Mouse (Mus musculus): ENCODE measurements around the gene Clk3. TPM values are rescaled to one million over a fixed set of nuclear protein-coding genes. Genes with fewer than 3 reads are reported as not detected.

Clk3 gene
- total and polyA plus RNA-seq, 2 experiments from 2014 or later: 27.5 to 31.9 TPM

- Histone ChIP-seq H3K4me2 (ENCODE audit: low read depth, low read length) (no peak overlapping the region), H3K27ac (ENCODE audit: low read depth) (no peak overlapping the region), H3K27me3 (ENCODE audit: control insufficient read depth, insufficient read depth, low read length) (no peaks in the 10 kb centered on the region), H3K4me3 (ENCODE audit: low read depth, low read length) (no peak overlapping the region), H3K9me3 (replicated peaks; ENCODE audit: control insufficient read depth, low read length) (no peaks in the 10 kb centered on the region), H3K9ac (replicated peaks; ENCODE audit: low read depth, low read length) (no peak overlapping the region), H3K36me3 (replicated peaks; ENCODE audit: control insufficient read depth, insufficient read depth, low read length) (no peaks in the 10 kb centered on the region; the same call in 1 of the 2 replicates), H3K4me1 (ENCODE audit: control insufficient read depth, insufficient read depth) (peaks cover 48% of the 10 kb centered on the region)
- 41% methylated on average over 3 of the region's 3 CpGs for WGBS
- ATAC-seq (ENCODE audit: insufficient read depth, low read depth) (no peak), DNase-seq (ENCODE audit: low spot score) (no peak)
- TF ChIP-seq CTCF (IDR thresholded peaks at IDR 0.05; ENCODE audit: low read depth) (no peak), EP300 (IDR thresholded peaks at IDR 0.05; ENCODE audit: low read depth) (no peak)
These were observed 37.4 kb upstream of the Clk3 start for GRCm38 (mm10) chr9:57803047-57803446.

DNA sequence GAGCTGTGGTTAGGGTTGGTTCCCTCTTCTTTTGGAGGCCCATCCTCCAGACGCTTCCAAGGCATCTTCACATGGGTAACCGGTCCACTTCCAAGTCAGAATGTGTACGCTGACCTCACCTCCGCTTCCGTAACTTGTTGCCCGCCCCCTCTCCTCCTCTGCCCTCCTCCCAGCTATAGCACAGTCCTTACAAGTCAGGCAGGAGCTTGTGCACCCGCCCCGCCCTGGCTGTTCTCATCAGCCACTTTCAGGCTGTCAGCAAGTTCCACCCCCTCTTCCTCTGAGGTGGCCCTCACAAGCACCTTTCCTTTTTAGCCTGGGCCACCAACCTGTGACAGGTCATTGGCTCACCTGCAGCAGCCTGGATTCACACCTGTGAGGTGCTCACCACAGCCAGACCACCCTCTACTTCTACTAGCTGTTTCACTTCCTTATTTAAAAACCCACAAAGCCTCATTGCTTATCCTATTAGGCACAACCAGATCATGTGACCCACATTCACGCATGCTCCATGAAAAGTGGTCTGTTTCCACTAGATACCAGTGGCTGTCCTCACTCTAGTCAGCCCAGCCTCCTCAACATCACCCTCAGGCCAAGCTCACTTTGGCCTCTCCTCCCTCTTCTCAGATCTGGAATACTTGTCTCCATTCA is 34.8 kb upstream of the Clk3 start:
- ATAC-seq (ENCODE audit: insufficient read depth, low read depth): peak; percentile 42; the same call in 1 of the 2 replicates
- H3K4me2 ChIP-seq (ENCODE audit: low read depth, low read length): no peak overlapping the region
- peaks cover 35% of the 10 kb centered on the region for H3K4me1 ChIP-seq (ENCODE audit: control insufficient read depth, insufficient read depth)
- no peak overlapping the region for H3K4me3 ChIP-seq (ENCODE audit: low read depth, low read length)
- WGBS: 47% methylated on average over 9 of the region's 9 CpGs
- no peaks in the 10 kb centered on the region for H3K9me3 ChIP-seq (replicated peaks; ENCODE audit: control insufficient read depth, low read length)
- DNase-seq (ENCODE audit: low spot score): no peak
- no peak overlapping the region for H3K9ac ChIP-seq (replicated peaks; ENCODE audit: low read depth, low read length)
- TF ChIP-seq EP300 (IDR thresholded peaks at IDR 0.05; ENCODE audit: low read depth) (no peak), CTCF (IDR thresholded peaks at IDR 0.05; ENCODE audit: low read depth) (no peak)
- H3K36me3 ChIP-seq (replicated peaks; ENCODE audit: control insufficient read depth, insufficient read depth, low read length): peaks cover 25% of the 10 kb centered on the region
- H3K27ac ChIP-seq (ENCODE audit: low read depth): no peak overlapping the region
- H3K27me3 ChIP-seq (ENCODE audit: control insufficient read depth, insufficient read depth, low read length): no peaks in the 10 kb centered on the region

DNA sequence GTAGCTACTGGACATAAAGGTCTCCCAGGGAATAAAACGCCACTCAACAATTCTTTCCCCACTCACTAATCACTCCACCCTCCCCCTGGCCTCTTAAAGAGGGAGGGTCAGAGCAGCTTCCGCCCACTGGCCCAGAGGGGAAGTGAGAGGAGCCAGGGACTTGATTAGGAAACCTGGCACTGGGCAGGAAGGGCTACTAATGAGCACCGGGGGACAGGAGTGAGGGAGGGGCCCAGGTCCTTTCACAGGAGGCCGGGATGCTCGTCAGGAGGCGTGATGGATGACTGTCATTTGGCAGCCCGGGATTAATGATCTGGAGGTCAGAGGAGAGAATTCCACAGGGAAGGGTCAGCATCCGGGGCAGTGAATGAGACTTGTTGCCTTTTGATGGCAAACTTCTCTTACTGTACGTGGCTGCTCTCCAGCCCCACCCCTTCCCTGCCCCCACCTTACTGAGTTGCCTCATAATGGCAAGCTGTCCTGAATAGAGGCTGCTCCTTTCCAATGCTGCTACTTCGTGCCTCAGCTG is 33.1 kb upstream of the Clk3 start:
- Histone ChIP-seq H3K36me3 (replicated peaks; ENCODE audit: control insufficient read depth, insufficient read depth, low read length) (peaks cover 35% of the 10 kb centered on the region), H3K9me3 (replicated peaks; ENCODE audit: control insufficient read depth, low read length) (no peaks in the 10 kb centered on the region), H3K27me3 (ENCODE audit: control insufficient read depth, insufficient read depth, low read length) (no peaks in the 10 kb centered on the region), H3K4me2 (ENCODE audit: low read depth, low read length) (no peak overlapping the region; the same call in 1 of the 2 replicates), H3K4me3 (ENCODE audit: low read depth, low read length) (no peak overlapping the region), H3K4me1 (ENCODE audit: control insufficient read depth, insufficient read depth) (peaks cover 26% of the 10 kb centered on the region), H3K9ac (replicated peaks; ENCODE audit: low read depth, low read length) (no peak overlapping the region), H3K27ac (ENCODE audit: low read depth) (no peak overlapping the region)
- 13% methylated on average over 10 of the region's 10 CpGs for WGBS
- TF ChIP-seq EP300 (IDR thresholded peaks at IDR 0.05; ENCODE audit: low read depth) (peak; percentile 89), CTCF (IDR thresholded peaks at IDR 0.05; ENCODE audit: low read depth) (no peak)
- ATAC-seq (ENCODE audit: insufficient read depth, low read depth) (peak; percentile 58), DNase-seq (ENCODE audit: low spot score) (peak; percentile 54)

- no peak for ATAC-seq (ENCODE audit: insufficient read depth, low read depth)
- Histone ChIP-seq H3K27ac (ENCODE audit: low read depth) (no peak overlapping the region), H3K9me3 (replicated peaks; ENCODE audit: control insufficient read depth, low read length) (no peaks in the 10 kb centered on the region), H3K36me3 (replicated peaks; ENCODE audit: control insufficient read depth, insufficient read depth, low read length) (peaks cover 45% of the 10 kb centered on the region), H3K4me2 (ENCODE audit: low read depth, low read length) (no peak overlapping the region), H3K27me3 (ENCODE audit: control insufficient read depth, insufficient read depth, low read length) (no peaks in the 10 kb centered on the region), H3K4me1 (ENCODE audit: control insufficient read depth, insufficient read depth) (peaks cover 18% of the 10 kb centered on the region), H3K9ac (replicated peaks; ENCODE audit: low read depth, low read length) (no peak overlapping the region), H3K4me3 (ENCODE audit: low read depth, low read length) (no peak overlapping the region)
- WGBS: 94% methylated on average over 8 of the region's 8 CpGs
- no peak for DNase-seq (ENCODE audit: low spot score)
- TF ChIP-seq EP300 (IDR thresholded peaks at IDR 0.05; ENCODE audit: low read depth): no peak
- no peak for TF ChIP-seq CTCF (IDR thresholded peaks at IDR 0.05; ENCODE audit: low read depth)
These were observed 31.8 kb upstream of the Clk3 start for GRCm38 (mm10) chr9:57797456-57797855.

- no peak overlapping the region for H3K4me3 ChIP-seq (ENCODE audit: low read depth, low read length)
- H3K4me2 ChIP-seq (ENCODE audit: low read depth, low read length): no peak overlapping the region
- no peak for TF ChIP-seq CTCF (IDR thresholded peaks at IDR 0.05; ENCODE audit: low read depth)
- TF ChIP-seq EP300 (IDR thresholded peaks at IDR 0.05; ENCODE audit: low read depth): no peak
- 74% methylated on average over 3 of the region's 3 CpGs for WGBS
- no peak overlapping the region for H3K27ac ChIP-seq (ENCODE audit: low read depth)
- no peaks in the 10 kb centered on the region for H3K27me3 ChIP-seq (ENCODE audit: control insufficient read depth, insufficient read depth, low read length)
- ATAC-seq (ENCODE audit: insufficient read depth, low read depth) (no peak), DNase-seq (ENCODE audit: low spot score) (no peak)
- H3K9me3 ChIP-seq (replicated peaks; ENCODE audit: control insufficient read depth, low read length): no peaks in the 10 kb centered on the region
- H3K4me1 ChIP-seq (ENCODE audit: control insufficient read depth, insufficient read depth): no peaks in the 10 kb centered on the region
- H3K36me3 ChIP-seq (replicated peaks; ENCODE audit: control insufficient read depth, insufficient read depth, low read length): peaks cover 25% of the 10 kb centered on the region
- no peak overlapping the region; the same call in 1 of the 2 replicates for H3K9ac ChIP-seq (replicated peaks; ENCODE audit: low read depth, low read length)
These were observed 24.1 kb upstream of the Clk3 start for GRCm38 (mm10) chr9:57789733-57790132.

All from heart, postnatal 0 days (tissue).